Mouse (Mus musculus): Measurements from ENCODE around the gene Ccpg1os. TPM values are rescaled to one million over a fixed set of nuclear protein-coding genes. Genes with fewer than 3 reads are reported as not detected.

Ccpg1os gene
- polyA plus RNA-seq, 2 experiments from 2014 or later = 5.7 to 9.5 TPM

Other genes starting within 250 kb of the Ccpg1os start
- under 1 TPM in 1 of 2 experiments, not detected in 1; 0.04 TPM for gene Prtg, start 178.5 kb downstream of the Ccpg1os start, polyA plus RNA-seq (2017; shearing (Covaris generic))
- gene Pygo1, start 59.7 kb downstream of the Ccpg1os start, polyA plus RNA-seq (2017; shearing (Covaris generic)) = not detected
- gene Dyx1c1, start 26.6 kb downstream of the Ccpg1os start, polyA plus RNA-seq (2017; shearing (Covaris generic)) = 1 to 10 TPM; 3.7 to 4.0 TPM
- under 1 TPM in 1 of 2 experiments, not detected in 1; 0.27 TPM for gene Gm44503, start 26.5 kb downstream of the Ccpg1os start, polyA plus RNA-seq (2017; shearing (Covaris generic))
- 100 to 1,000 TPM in 1 of 2 experiments, 10 to 100 TPM in 1; 85.9 to 106 TPM for gene Ccpg1, start within 50 bp of the Ccpg1os start, polyA plus RNA-seq (2017; shearing (Covaris generic))
- gene Pigb, start 55.0 kb upstream of the Ccpg1os start, polyA plus RNA-seq (2017; shearing (Covaris generic)) = 10 to 100 TPM; 14.2 to 22.2 TPM
- gene Rab27a, start 59.5 kb upstream of the Ccpg1os start, polyA plus RNA-seq (2017; shearing (Covaris generic)) = 10 to 100 TPM; 34.9 to 86.7 TPM
- gene Khdc3, start 116.5 kb upstream of the Ccpg1os start, polyA plus RNA-seq (2017; shearing (Covaris generic)) = under 1 TPM in 1 of 2 experiments, not detected in 1; 0.44 TPM
- not detected for gene Gm20509, start 117.1 kb upstream of the Ccpg1os start, polyA plus RNA-seq (2017; shearing (Covaris generic))
- 10 to 100 TPM; 78.8 to 89.1 TPM for gene Rsl24d1, start 128.0 kb upstream of the Ccpg1os start, polyA plus RNA-seq (2017; shearing (Covaris generic))

Measured in CD4-positive, CD25-positive, alpha-beta regulatory T cell, adult 4 months (primary cell).